Mouse (Mus musculus) hindbrain, postnatal 0 days (tissue): ENCODE measurements at regions not wholly inside any gene's neighbourhood (a gene's known extent, or its start where the extent isn't known, plus 50 kb on each side); places are given as distances from the start of the nearest gene placed in this dataset.

Experiments used
- ATAC-seq: fragments of 200-750 bp; cut with Nextera tagmentation; 2 replicates; pipeline ENCODE4 v1.8.0; 2017; ENCODE audit warnings: mild to moderate bottlenecking, moderate TSS enrichment, moderate library complexity
- DNase-seq: peaks from one replicate; pipeline ENCODE4 v3.0.0-alpha.2; 2015; ENCODE audit warnings: low spot score
- H3K27ac ChIP-seq: fragments of 300-500 bp; sonication (generic); 2 replicates; pipeline ENCODE4 v1.5.1; 2014; ENCODE audit warnings: mild to moderate bottlenecking
- H3K27me3 ChIP-seq: fragments of 300-500 bp; sonication (generic); 2 replicates; pipeline ENCODE4 v1.6.1; 2014; ENCODE audit warnings: low read length, mixed read lengths; ENCODE audit not compliant: insufficient read depth
- H3K36me3 ChIP-seq: fragments of 300-500 bp; sonication (generic); 2 replicates; pipeline ENCODE4 v1.6.1; 2014; ENCODE audit warnings: low read length, mixed read lengths; ENCODE audit not compliant: insufficient read depth
- H3K4me1 ChIP-seq: fragments of 300-500 bp; sonication (generic); 2 replicates; pipeline ENCODE4 v1.6.1; 2014; ENCODE audit warnings: antibody characterized with exemption, low read length, mixed read lengths; ENCODE audit not compliant: insufficient read depth
- H3K4me2 ChIP-seq: fragments of 300-500 bp; sonication (generic); 2 replicates; pipeline ENCODE4 v1.6.1; 2014; ENCODE audit warnings: low read depth, mild to moderate bottlenecking, low read length, moderate library complexity, mixed read lengths
- H3K4me3 ChIP-seq: fragments of 300-500 bp; sonication (generic); 2 replicates; pipeline ENCODE4 v1.5.1; 2014; ENCODE audit warnings: low read length
- H3K9ac ChIP-seq: fragments of 300-500 bp; sonication (generic); replicated peaks from 2 replicates; pipeline ENCODE4 v1.6.1; 2014; ENCODE audit warnings: mild to moderate bottlenecking, low read length, moderate library complexity, mixed read lengths
- H3K9me3 ChIP-seq: fragments of 300-500 bp; sonication (generic); 2 replicates; pipeline ENCODE4 v1.6.1; 2016; ENCODE audit warnings: low read length, mixed read lengths
- CTCF ChIP-seq: IDR thresholded peaks from 2 replicates; pipeline ENCODE4 v1.5.1; 2016; ENCODE audit warnings: antibody characterized with exemption, control low read depth, low read depth
- WGBS: fragments of 180-500 bp; shearing (Covaris S2); extraction: QIAGEN DNeasy Blood & Tissue Kit; methylation state at CpG from one replicate; pipeline ENCODE4 v1.1.7; 2014; 5-methylcytosine and 5-hydroxymethylcytosine counted together

GRCm38 (mm10) chr8:42614077-42614476, 527.2 kb downstream of the Triml1 start:
- H3K27me3 ChIP-seq: no peaks in the 10 kb centered on the region
- no peak for TF ChIP-seq CTCF
- no peak overlapping the region for H3K27ac ChIP-seq
- DNase-seq (peak; percentile 1), ATAC-seq (peak; percentile 63)
- no peaks in the 10 kb centered on the region for H3K36me3 ChIP-seq
- no peaks in the 10 kb centered on the region for H3K4me1 ChIP-seq
- H3K4me2 ChIP-seq: no peak overlapping the region
- no peak overlapping the region for H3K9ac ChIP-seq
- H3K9me3 ChIP-seq: no peaks in the 10 kb centered on the region
- WGBS: 51% methylated on average over 6 of the region's 6 CpGs
- H3K4me3 ChIP-seq: no peak overlapping the region

DNA sequence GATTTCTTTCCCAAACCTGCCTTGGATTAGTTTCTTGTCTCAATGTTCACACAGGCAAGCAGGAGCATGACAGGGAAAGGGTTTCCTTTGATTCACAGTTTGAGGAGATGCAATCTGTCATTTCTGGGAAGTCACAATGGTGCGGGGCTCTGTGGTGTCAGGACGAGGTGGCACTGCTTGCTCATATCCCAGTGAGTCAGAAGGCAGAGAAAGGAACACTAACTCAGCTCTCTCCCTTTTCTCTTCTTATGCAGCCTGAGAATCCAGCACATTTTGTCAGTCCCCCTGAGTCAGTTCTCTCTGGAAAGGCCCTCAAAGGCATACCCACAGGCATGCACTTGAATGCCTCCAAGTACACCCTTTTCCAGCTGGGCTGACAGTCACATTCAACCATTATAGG, 544.6 kb downstream of the Triml1 start:
- no peaks in the 10 kb centered on the region for H3K9me3 ChIP-seq
- ATAC-seq: no peak
- H3K27ac ChIP-seq: no peak overlapping the region
- no peak overlapping the region for H3K4me2 ChIP-seq
- TF ChIP-seq CTCF: no peak
- H3K4me1 ChIP-seq: no peaks in the 10 kb centered on the region
- DNase-seq: no peak
- H3K36me3 ChIP-seq: no peaks in the 10 kb centered on the region
- no peak overlapping the region for H3K9ac ChIP-seq
- no peaks in the 10 kb centered on the region for H3K27me3 ChIP-seq
- H3K4me3 ChIP-seq: no peak overlapping the region
- WGBS: 66% methylated on average over 2 of the region's 2 CpGs
